Mouse (Mus musculus) intestine, embryonic 16.5 days (tissue): ENCODE results near the gene Sh3bp4. TPM values are rescaled to one million over a fixed set of nuclear protein-coding genes. Genes with fewer than 3 reads are reported as not detected.

Experiments used
- ATAC-seq: fragments of 200-750 bp; cut with Nextera tagmentation; 2 replicates; pipeline ENCODE4 v1.8.0; 2017; ENCODE audit warnings: moderate TSS enrichment, moderate library complexity
- H3K27ac ChIP-seq: fragments of 300-500 bp; sonication (generic); 2 replicates; pipeline ENCODE4 v1.5.1; 2014; ENCODE audit warnings: mild to moderate bottlenecking, low read length
- H3K27me3 ChIP-seq: fragments of 300-500 bp; sonication (generic); replicated peaks from 2 replicates; pipeline ENCODE4 v1.6.1; 2014; ENCODE audit warnings: low read length, control low read depth, mixed read lengths; ENCODE audit not compliant: control insufficient read depth, insufficient read depth
- H3K36me3 ChIP-seq: fragments of 300-500 bp; sonication (generic); 2 replicates; pipeline ENCODE4 v1.6.1; 2014; ENCODE audit warnings: low read length, control low read depth; ENCODE audit not compliant: control insufficient read depth, insufficient read depth
- H3K4me1 ChIP-seq: fragments of 300-500 bp; sonication (generic); 2 replicates; pipeline ENCODE4 v1.6.1; 2014; ENCODE audit warnings: low read length, control low read depth, mixed read lengths; ENCODE audit not compliant: control insufficient read depth, insufficient read depth
- H3K4me2 ChIP-seq: fragments of 300-500 bp; sonication (generic); 2 replicates; pipeline ENCODE4 v1.6.1; 2014; ENCODE audit warnings: low read depth, low read length, control low read depth
- H3K4me3 ChIP-seq: fragments of 300-500 bp; sonication (generic); 2 replicates; pipeline ENCODE4 v1.5.1; 2014; ENCODE audit warnings: mild to moderate bottlenecking, low read length
- H3K9ac ChIP-seq: fragments of 300-500 bp; sonication (generic); 2 replicates; pipeline ENCODE4 v1.6.1; 2014; ENCODE audit warnings: low read depth, low read length
- H3K9me3 ChIP-seq: fragments of 300-500 bp; sonication (generic); 2 replicates; pipeline ENCODE4 v1.6.1; 2016; ENCODE audit warnings: low read length, control low read depth; ENCODE audit not compliant: control insufficient read depth
- WGBS: fragments of 180-500 bp; shearing (Covaris S2); extraction: QIAGEN DNeasy Blood & Tissue Kit; methylation state at CpG from one replicate; pipeline ENCODE4 v1.1.7; 2014; 5-methylcytosine and 5-hydroxymethylcytosine counted together
- polyA plus RNA-seq: library from polyadenylated mRNA; unstranded; fragments of >200 nt; fragmentation: Nextera tagmentation; extraction: Ambion mirVana; gene quantifications from 2 replicates; pipeline ENCODE4 v1.2.1, GENCODE M21; 2015

Sh3bp4 gene
- polyA plus RNA-seq, 1 experiment from 2014 or later, result 13.5 TPM

- Histone ChIP-seq H3K9me3 (no peaks in the 10 kb centered on the region), H3K9ac (no peak overlapping the region), H3K4me2 (no peak overlapping the region), H3K4me3 (no peak overlapping the region), H3K27me3 (no peaks in the 10 kb centered on the region), H3K27ac (no peak overlapping the region), H3K36me3 (no peaks in the 10 kb centered on the region), H3K4me1 (no peaks in the 10 kb centered on the region)
- WGBS, result 54% methylated on average over 7 of the region's 7 CpGs
- no peak for ATAC-seq
Measured at GRCm38 (mm10) chr1:89174621-89175020, 104.4 kb downstream of the Sh3bp4 start.

DNA sequence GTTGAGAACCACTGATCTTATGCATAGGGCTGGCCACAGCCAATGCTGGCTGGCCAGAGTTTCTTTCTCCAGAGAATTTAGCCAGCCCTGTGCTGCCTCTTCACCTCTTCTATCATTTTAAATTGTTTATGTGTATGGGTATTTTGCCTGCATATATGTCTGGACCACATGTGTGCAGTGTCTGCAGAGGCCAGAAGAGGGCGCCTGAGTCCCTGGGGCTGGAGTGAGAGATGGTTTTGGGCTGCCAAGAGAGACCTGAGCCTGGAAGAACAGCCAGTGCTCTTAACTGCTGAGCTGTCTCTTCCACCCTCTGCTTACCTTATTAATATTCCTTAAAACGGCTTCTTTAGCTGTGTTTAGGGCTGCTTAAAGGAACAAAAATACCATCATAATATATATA, 105.1 kb downstream of the Sh3bp4 start:
- Histone ChIP-seq H3K27ac (no peak overlapping the region), H3K9ac (no peak overlapping the region), H3K9me3 (no peaks in the 10 kb centered on the region), H3K4me3 (no peak overlapping the region), H3K4me2 (no peak overlapping the region), H3K4me1 (no peaks in the 10 kb centered on the region), H3K36me3 (no peaks in the 10 kb centered on the region), H3K27me3 (no peaks in the 10 kb centered on the region)
- no peak for ATAC-seq
- 67% methylated on average over 2 of the region's 2 CpGs for WGBS

DNA sequence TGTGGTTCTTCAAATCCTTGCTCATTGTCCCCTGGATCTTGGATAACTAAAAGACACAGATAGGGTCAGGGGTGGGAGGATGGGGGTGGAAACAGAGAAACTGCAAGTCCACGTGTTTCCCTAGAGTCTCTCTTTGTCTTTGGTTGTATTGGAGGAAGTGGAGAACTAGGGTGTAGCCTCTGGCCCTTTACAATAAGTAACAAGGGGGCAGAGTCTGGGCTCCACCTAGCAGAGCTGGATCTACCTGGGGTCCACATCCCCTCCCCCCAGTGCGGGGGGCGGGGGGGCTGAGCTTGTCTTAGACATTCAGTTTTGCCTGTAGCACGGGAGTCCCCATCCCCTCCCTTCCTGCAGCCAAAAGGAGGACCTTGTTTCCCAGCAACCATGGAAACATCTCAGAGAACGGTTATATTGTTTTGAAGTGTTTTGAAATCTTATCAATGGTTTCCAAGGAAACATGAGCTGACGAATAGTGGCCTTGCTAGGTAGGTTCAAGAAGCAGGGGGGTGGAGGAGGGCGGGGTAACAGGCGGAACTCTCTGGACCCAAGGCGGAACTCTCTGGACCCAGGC, 113.1 kb downstream of the Sh3bp4 start:
- peaks cover 13% of the 10 kb centered on the region for H3K4me1 ChIP-seq
- no peak overlapping the region; the same call in 1 of the 2 replicates for H3K27ac ChIP-seq
- peak overlapping the region; percentile 21 for H3K4me2 ChIP-seq
- 0 out of 2 replicates have a peak, but pooled peaks cover 5% of the 10 kb centered on the region for H3K9me3 ChIP-seq
- no peak overlapping the region for H3K4me3 ChIP-seq
- no peaks in the 10 kb centered on the region for H3K36me3 ChIP-seq
- H3K27me3 ChIP-seq, result no peaks in the 10 kb centered on the region
- WGBS, result 4% methylated on average over 9 of the region's 9 CpGs
- H3K9ac ChIP-seq, result no peak overlapping the region
- ATAC-seq, result peak; percentile 93

DNA sequence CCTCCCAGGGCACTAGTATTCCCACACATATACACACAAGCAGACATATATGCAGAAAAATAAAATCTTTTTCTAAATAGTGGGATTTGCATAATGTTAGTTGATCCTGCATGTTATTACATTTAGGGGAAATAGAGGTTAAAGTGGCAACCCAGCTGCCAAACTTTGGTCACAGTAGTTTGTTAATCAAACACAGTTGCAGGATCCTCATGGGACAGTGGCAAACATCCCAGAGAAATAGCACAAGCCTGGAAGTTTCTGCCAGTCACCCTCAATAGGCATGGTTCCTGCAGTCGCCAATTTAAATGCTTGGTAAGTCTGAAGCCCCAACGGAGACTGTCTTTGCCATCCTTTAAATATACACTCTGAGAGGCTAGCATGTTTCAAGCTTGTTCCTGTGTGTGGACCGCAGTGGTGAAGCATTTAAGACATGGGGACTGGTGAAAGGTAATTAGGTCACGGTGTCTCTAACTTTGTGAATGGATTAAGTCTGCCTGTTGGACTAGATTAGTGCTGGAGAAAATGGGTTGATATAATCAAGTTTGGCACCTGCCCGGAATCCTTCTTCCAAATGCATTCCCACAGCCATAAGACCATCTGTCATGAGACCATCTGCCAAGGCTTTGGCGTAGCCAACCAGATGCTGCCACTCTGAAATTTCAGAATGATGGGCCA, 114.0 kb downstream of the Sh3bp4 start:
- Histone ChIP-seq H3K27ac (no peak overlapping the region), H3K9me3 (0 out of 2 replicates have a peak, but pooled peaks cover 5% of the 10 kb centered on the region)

DNA sequence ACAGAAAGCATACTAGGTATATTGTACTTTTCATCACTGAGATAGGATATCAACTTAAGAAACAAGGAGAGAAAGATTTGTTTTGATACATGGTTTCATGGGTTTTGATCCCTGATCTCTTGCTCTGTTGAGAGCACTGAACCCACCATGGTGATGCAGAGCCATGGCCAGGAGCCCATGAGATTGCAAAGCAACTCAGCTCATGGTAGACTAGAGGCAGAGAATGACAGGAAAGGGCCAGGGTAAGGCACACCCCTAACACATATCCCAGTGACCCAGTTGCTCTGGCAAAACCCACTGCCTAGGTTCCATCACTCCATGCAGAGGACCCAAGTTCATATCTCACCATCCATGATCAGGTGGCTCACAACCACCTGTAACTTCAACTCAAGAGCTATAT, 114.6 kb downstream of the Sh3bp4 start:
- Histone ChIP-seq H3K9me3 (0 out of 2 replicates have a peak, but pooled peaks cover 5% of the 10 kb centered on the region), H3K27ac (no peak overlapping the region), H3K4me2 (no peak overlapping the region), H3K4me3 (no peak overlapping the region), H3K9ac (no peak overlapping the region), H3K4me1 (peaks cover 13% of the 10 kb centered on the region), H3K36me3 (no peaks in the 10 kb centered on the region), H3K27me3 (no peaks in the 10 kb centered on the region)
- ATAC-seq, result no peak

More for the DNA sequence above, 114.0 kb downstream of the Sh3bp4 start:
- H3K9ac ChIP-seq, result no peak overlapping the region
- no peak for ATAC-seq
- no peaks in the 10 kb centered on the region for H3K36me3 ChIP-seq
- no peak overlapping the region for H3K4me3 ChIP-seq
- WGBS, result 82% methylated on average over 6 of the region's 6 CpGs
- H3K4me2 ChIP-seq, result no peak overlapping the region
- peaks cover 13% of the 10 kb centered on the region for H3K4me1 ChIP-seq
- no peaks in the 10 kb centered on the region for H3K27me3 ChIP-seq

- no peak for ATAC-seq
- Histone ChIP-seq H3K4me1 (peaks cover 13% of the 10 kb centered on the region), H3K9me3 (no peaks in the 10 kb centered on the region), H3K27ac (no peak overlapping the region), H3K27me3 (no peaks in the 10 kb centered on the region), H3K9ac (no peak overlapping the region), H3K4me2 (no peak overlapping the region), H3K36me3 (no peaks in the 10 kb centered on the region), H3K4me3 (no peak overlapping the region)
- WGBS, result 91% methylated on average over 7 of the region's 7 CpGs
Measured at GRCm38 (mm10) chr1:89187441-89187840, 117.2 kb downstream of the Sh3bp4 start.

DNA sequence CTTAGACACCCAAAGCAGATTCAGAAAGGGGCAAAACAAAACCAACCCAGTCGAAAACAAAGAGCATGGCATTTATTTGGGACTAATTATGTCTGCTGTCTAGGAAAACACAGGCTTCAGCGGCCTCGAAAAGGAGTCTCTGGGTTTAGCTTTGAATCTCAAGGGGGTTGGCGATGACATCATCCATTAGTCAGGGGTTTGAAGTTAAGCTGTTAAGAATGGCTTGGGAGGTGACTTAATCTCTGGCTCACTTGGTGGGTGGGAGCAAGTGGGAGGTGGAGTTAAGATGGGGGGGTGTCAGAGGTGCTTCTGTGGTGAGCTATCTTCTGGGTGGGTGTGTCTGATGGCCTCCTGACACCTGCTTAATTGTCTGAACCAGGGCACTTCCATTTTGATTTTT, 117.9 kb downstream of the Sh3bp4 start:
- ATAC-seq, result no peak
- 50% methylated on average over 4 of the region's 4 CpGs for WGBS

GRCm38 (mm10) chr1:89189204-89189603, 119.0 kb downstream of the Sh3bp4 start:
- no peak overlapping the region for H3K4me3 ChIP-seq
- no peaks in the 10 kb centered on the region for H3K27me3 ChIP-seq
- H3K4me2 ChIP-seq, result no peak overlapping the region
- H3K4me1 ChIP-seq, result no peaks in the 10 kb centered on the region
- no peaks in the 10 kb centered on the region for H3K9me3 ChIP-seq
- H3K27ac ChIP-seq, result no peak overlapping the region
- no peaks in the 10 kb centered on the region for H3K36me3 ChIP-seq
- no peak for ATAC-seq
- H3K9ac ChIP-seq, result no peak overlapping the region
- WGBS, result 86% methylated on average over 5 of the region's 5 CpGs

More for the DNA sequence above, 117.9 kb downstream of the Sh3bp4 start:
- Histone ChIP-seq H3K27me3 (no peaks in the 10 kb centered on the region), H3K9me3 (no peaks in the 10 kb centered on the region), H3K4me3 (no peak overlapping the region), H3K36me3 (no peaks in the 10 kb centered on the region), H3K4me1 (peaks cover 9% of the 10 kb centered on the region), H3K27ac (no peak overlapping the region), H3K9ac (no peak overlapping the region), H3K4me2 (no peak overlapping the region)

DNA sequence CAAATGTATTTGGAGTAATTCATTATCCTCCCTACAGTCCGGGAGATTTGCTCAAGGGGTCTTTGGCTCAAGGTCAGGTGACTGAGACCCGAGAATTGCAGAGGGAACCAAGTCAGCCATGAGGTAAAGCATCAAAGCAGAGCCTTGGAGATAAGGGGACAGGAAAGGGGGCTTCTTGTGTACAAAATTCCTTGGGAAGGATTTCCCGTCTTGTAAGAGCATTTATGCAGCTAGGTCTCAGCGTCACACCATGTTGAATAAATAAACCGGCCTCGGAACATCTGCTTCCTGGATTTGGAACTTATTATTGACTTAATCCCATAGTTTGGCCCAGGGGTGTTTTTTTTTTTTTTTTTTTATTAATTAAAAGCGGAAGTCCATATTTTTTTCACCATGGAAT, 120.4 kb downstream of the Sh3bp4 start:
- Histone ChIP-seq H3K4me3 (no peak overlapping the region), H3K36me3 (no peaks in the 10 kb centered on the region), H3K27ac (no peak overlapping the region), H3K27me3 (no peaks in the 10 kb centered on the region), H3K4me1 (no peaks in the 10 kb centered on the region), H3K9ac (no peak overlapping the region), H3K9me3 (no peaks in the 10 kb centered on the region), H3K4me2 (no peak overlapping the region)
- WGBS, result 24% methylated on average over 7 of the region's 7 CpGs
- no peak for ATAC-seq
